Mouse (Mus musculus) liver, adult 2 months (tissue): ENCODE measurements around the gene Cped1.

ENCODE experiments used
- CTCF ChIP-seq: fragments of 200-500 bp; IDR thresholded peaks from 2 replicates; pipeline ENCODE4 v1.5.1; 2011; ENCODE audit warnings: low read depth, low read length, control low read depth
- POLR2A ChIP-seq: fragments of 200-500 bp; IDR thresholded peaks from 2 replicates; pipeline ENCODE4 v1.6.1; 2011; ENCODE audit warnings: low read length, control low read depth; ENCODE audit not compliant: insufficient read depth; ENCODE audit errors: extremely low read depth

DNA sequence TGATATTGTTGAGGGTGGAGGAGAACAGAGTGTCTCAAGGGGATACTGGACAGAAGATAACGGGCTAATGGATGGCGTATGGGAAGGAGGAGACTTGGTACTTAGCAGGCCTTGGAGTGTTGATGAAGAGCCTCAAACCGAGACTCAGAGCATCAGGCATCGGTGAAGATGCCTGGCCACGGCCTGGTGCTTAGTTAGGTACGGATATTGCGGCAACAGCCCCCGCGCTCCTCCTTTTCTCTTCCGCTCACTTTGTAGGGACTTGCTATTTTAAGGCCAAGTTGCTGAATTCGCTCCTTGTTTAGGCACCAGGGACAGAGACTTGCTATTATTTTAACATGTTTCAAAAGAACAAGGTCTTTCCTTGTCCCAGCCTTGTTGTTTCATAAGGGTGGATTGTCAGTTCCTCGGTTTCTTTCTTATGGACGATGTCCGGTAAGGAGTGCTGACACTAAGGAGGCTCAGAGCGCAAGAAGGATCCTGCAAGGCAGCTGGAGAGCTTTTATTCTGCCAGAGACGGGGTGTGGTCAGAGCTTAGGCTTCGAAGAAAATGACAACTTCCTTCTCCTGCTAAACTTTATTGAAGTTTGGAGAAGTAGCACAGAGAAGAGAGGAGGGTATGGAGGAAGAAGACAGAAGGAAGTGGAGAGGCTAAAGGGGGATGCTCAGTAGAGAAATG lies 16.9 kb downstream of the Cped1 start:
- TF ChIP-seq POLR2A = no peak
- TF ChIP-seq CTCF = no peak
